Mouse (Mus musculus) intestine, embryonic 15.5 days (tissue): ENCODE measurements around the gene Pld5. TPM values are rescaled to one million over a fixed set of nuclear protein-coding genes. Genes with fewer than 3 reads are reported as not detected.

ENCODE experiments used
- ATAC-seq: fragments of 200-750 bp; cut with Nextera tagmentation; 2 replicates; pipeline ENCODE4 v1.8.0; 2017; ENCODE audit warnings: moderate TSS enrichment, moderate library complexity
- H3K27ac ChIP-seq: fragments of 300-500 bp; sonication (generic); 2 replicates; pipeline ENCODE4 v1.5.1; 2015; ENCODE audit warnings: mild to moderate bottlenecking, inconsistent platforms
- H3K27me3 ChIP-seq: fragments of 300-500 bp; sonication (generic); replicated peaks from 2 replicates; pipeline ENCODE4 v1.6.1; 2015; ENCODE audit warnings: inconsistent platforms
- H3K36me3 ChIP-seq: fragments of 300-500 bp; sonication (generic); 2 replicates; pipeline ENCODE4 v1.6.1; 2015; ENCODE audit warnings: inconsistent platforms
- H3K4me1 ChIP-seq: fragments of 300-500 bp; sonication (generic); replicated peaks from 2 replicates; pipeline ENCODE4 v1.6.1; 2015; ENCODE audit warnings: inconsistent platforms
- H3K4me2 ChIP-seq: fragments of 300-500 bp; sonication (generic); replicated peaks from 2 replicates; pipeline ENCODE4 v1.6.1; 2015; ENCODE audit warnings: mild to moderate bottlenecking, inconsistent platforms
- H3K4me3 ChIP-seq: fragments of 300-500 bp; sonication (generic); replicated peaks from 2 replicates; pipeline ENCODE4 v1.5.1; 2015; ENCODE audit warnings: inconsistent platforms
- H3K9ac ChIP-seq: fragments of 300-500 bp; sonication (generic); 2 replicates; pipeline ENCODE4 v1.6.1; 2015; ENCODE audit warnings: inconsistent platforms
- H3K9me3 ChIP-seq: fragments of 300-500 bp; sonication (generic); 2 replicates; pipeline ENCODE4 v1.6.1; 2016; ENCODE audit warnings: inconsistent platforms
- WGBS: fragments of 180-500 bp; shearing (Covaris S2); methylation state at CpG from one replicate; pipeline ENCODE4 v1.1.7; 2015; 5-methylcytosine and 5-hydroxymethylcytosine counted together
- polyA plus RNA-seq: library from polyadenylated mRNA; unstranded; fragments of >200 nt; fragmentation: Nextera tagmentation; extraction: Ambion mirVana; gene quantifications from 2 replicates; pipeline ENCODE4 v1.2.1, GENCODE M21; 2015

Pld5 gene
- polyA plus RNA-seq, 1 experiment from 2014 or later, result 0.77 TPM

DNA sequence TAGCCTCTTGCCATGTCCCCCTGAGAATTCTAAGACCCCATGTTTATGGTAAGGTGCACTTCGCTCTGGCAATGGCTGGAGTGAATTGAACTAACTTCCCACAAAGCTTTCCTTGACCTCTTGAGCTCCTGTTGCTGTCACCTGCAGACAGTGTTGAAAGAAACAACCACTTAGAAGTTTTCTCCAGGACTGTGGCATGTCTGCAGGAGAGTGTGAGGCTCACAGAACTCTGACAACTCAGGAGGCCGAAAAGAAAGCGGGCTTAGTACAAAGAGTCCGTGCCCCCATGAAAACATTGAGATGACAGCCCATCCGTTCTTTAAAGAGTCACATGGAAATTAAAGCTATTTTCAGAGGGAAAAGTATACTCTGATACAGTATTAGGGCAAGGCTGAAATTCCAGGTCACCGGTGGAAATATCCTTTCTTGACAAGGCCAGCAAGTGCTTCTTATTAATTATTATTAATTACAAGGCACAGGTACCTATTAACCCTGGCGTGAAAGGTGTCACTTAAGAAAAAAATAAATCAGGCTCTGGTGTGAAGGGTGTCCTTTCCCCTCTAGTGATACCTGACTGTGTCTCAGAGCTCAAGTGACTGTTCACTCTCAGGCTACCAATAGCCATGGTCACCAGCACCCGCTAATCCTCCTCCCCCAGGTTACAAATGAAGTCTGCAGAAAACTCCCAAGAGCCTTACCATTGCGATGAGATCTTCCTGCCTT, 62.0 kb downstream of the Pld5 start:
- no peak overlapping the region for H3K4me3 ChIP-seq
- WGBS, result 68% methylated on average over 9 of the region's 9 CpGs
- H3K9me3 ChIP-seq, result no peaks in the 10 kb centered on the region
- no peaks in the 10 kb centered on the region for H3K36me3 ChIP-seq
- H3K4me2 ChIP-seq, result peak overlapping the region; percentile 48
- ATAC-seq, result no peak
- no peak overlapping the region for H3K9ac ChIP-seq
- no peaks in the 10 kb centered on the region for H3K4me1 ChIP-seq
- no peak overlapping the region for H3K27ac ChIP-seq
- H3K27me3 ChIP-seq, result no peaks in the 10 kb centered on the region

GRCm38 (mm10) chr1:176210803-176211202, 64.3 kb downstream of the Pld5 start:
- no peak overlapping the region for H3K9ac ChIP-seq
- 89% methylated on average over 1 of the region's 1 CpGs for WGBS
- no peak for ATAC-seq

DNA sequence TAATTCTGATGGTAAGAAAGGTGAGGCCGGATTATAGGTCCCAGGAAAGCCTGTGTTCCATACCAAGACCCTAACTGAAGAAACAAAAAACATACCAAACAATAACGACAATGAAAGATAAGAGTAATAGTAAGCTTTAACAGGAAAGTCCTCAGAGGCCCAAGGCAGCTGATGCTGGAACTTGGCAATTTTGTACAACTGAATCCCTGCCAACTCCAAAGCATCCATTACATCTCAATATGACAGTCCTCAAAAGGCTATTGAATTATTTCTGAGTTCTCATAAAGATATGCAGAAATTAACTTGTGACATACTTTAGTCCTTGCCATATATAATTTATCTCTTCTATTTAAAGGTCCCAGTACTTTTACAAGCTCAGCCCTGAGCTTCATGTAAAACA, 67.1 kb downstream of the Pld5 start:
- WGBS, result 79% methylated on average over 2 of the region's 2 CpGs
- no peaks in the 10 kb centered on the region for H3K27me3 ChIP-seq
- H3K9me3 ChIP-seq, result no peaks in the 10 kb centered on the region
- ATAC-seq, result no peak
- H3K36me3 ChIP-seq, result no peaks in the 10 kb centered on the region
- no peak overlapping the region for H3K9ac ChIP-seq
- H3K4me2 ChIP-seq, result no peak overlapping the region
- H3K27ac ChIP-seq, result no peak overlapping the region
- no peaks in the 10 kb centered on the region for H3K4me1 ChIP-seq
- H3K4me3 ChIP-seq, result no peak overlapping the region

More at GRCm38 (mm10) chr1:176210803-176211202, 64.3 kb downstream of the Pld5 start:
- H3K36me3 ChIP-seq, result no peaks in the 10 kb centered on the region
- H3K4me2 ChIP-seq, result no peak overlapping the region
- no peak overlapping the region for H3K27ac ChIP-seq
- no peaks in the 10 kb centered on the region for H3K27me3 ChIP-seq
- no peaks in the 10 kb centered on the region for H3K4me1 ChIP-seq
- no peaks in the 10 kb centered on the region for H3K9me3 ChIP-seq
- H3K4me3 ChIP-seq, result no peak overlapping the region

DNA sequence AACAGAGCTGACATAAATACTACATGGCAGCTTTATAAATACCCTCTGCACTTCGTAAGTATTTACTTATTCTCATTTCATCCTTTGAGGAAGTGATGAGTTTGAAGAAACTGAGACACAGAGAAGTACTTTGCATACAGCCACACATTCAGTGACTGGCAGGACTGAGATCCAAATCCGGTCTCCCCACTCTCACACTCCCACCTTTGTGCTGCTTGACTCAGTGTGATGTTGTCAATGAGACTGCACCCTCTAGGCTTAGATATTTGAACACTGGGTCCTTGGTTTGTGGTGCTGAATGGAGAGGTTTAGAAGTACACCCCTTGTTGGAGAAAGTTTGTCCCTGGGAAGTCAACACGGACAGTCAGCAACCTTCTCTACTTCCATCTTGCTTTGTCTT, 72.8 kb downstream of the Pld5 start:
- Histone ChIP-seq H3K4me3 (no peak overlapping the region), H3K27ac (no peak overlapping the region), H3K36me3 (no peaks in the 10 kb centered on the region), H3K4me2 (no peak overlapping the region), H3K9ac (no peak overlapping the region), H3K4me1 (no peaks in the 10 kb centered on the region), H3K9me3 (no peaks in the 10 kb centered on the region), H3K27me3 (no peaks in the 10 kb centered on the region)
- 64% methylated on average over 3 of the region's 3 CpGs for WGBS
- no peak for ATAC-seq

- no peaks in the 10 kb centered on the region for H3K9me3 ChIP-seq
- H3K4me1 ChIP-seq, result no peaks in the 10 kb centered on the region
- no peak overlapping the region for H3K27ac ChIP-seq
- no peaks in the 10 kb centered on the region for H3K36me3 ChIP-seq
- no peak overlapping the region for H3K4me3 ChIP-seq
- H3K9ac ChIP-seq, result no peak overlapping the region
- H3K4me2 ChIP-seq, result no peak overlapping the region
- H3K27me3 ChIP-seq, result no peaks in the 10 kb centered on the region
- 88% methylated on average over 6 of the region's 6 CpGs for WGBS
- no peak for ATAC-seq
Observed at GRCm38 (mm10) chr1:176197036-176197766, 77.9 kb downstream of the Pld5 start.

- Histone ChIP-seq H3K27ac (no peak overlapping the region), H3K4me3 (no peak overlapping the region), H3K9me3 (no peaks in the 10 kb centered on the region), H3K9ac (no peak overlapping the region), H3K27me3 (no peaks in the 10 kb centered on the region), H3K4me1 (no peaks in the 10 kb centered on the region), H3K36me3 (no peaks in the 10 kb centered on the region), H3K4me2 (no peak overlapping the region)
- 87% methylated on average over 4 of the region's 4 CpGs for WGBS
- ATAC-seq, result no peak
Observed at GRCm38 (mm10) chr1:176196341-176196740, 78.8 kb downstream of the Pld5 start.

- Histone ChIP-seq H3K36me3 (no peaks in the 10 kb centered on the region), H3K27ac (no peak overlapping the region), H3K9me3 (no peaks in the 10 kb centered on the region), H3K4me2 (no peak overlapping the region), H3K9ac (no peak overlapping the region), H3K27me3 (no peaks in the 10 kb centered on the region), H3K4me1 (no peaks in the 10 kb centered on the region), H3K4me3 (no peak overlapping the region)
- no peak for ATAC-seq
- WGBS, result 78% methylated on average over 2 of the region's 2 CpGs
Observed at GRCm38 (mm10) chr1:176194727-176195126, 80.4 kb downstream of the Pld5 start.

DNA sequence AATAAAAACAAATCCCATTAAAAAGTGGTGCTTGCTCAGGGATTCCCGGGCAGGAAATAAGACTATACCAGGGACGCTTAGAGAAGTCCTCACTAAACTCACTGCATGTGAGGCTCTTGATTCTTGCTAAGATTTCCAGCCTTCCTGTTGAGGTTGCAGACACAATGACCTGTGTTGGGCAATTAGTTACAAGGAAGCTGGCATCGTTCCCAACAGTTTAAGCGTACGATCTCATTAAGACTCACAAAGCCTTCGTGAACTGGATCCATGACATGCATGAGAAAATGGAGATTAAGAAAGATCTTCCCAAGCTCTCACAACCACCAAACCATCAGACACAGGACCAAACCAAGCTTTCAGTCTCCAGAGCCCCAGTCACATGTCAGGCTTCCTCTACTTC, 91.1 kb downstream of the Pld5 start:
- H3K4me2 ChIP-seq, result no peak overlapping the region
- H3K4me3 ChIP-seq, result no peak overlapping the region
- no peaks in the 10 kb centered on the region for H3K9me3 ChIP-seq
- H3K4me1 ChIP-seq, result no peaks in the 10 kb centered on the region
- H3K36me3 ChIP-seq, result no peaks in the 10 kb centered on the region
- H3K9ac ChIP-seq, result no peak overlapping the region
- no peaks in the 10 kb centered on the region for H3K27me3 ChIP-seq
- no peak overlapping the region for H3K27ac ChIP-seq
- ATAC-seq, result no peak
- 71% methylated on average over 6 of the region's 6 CpGs for WGBS

DNA sequence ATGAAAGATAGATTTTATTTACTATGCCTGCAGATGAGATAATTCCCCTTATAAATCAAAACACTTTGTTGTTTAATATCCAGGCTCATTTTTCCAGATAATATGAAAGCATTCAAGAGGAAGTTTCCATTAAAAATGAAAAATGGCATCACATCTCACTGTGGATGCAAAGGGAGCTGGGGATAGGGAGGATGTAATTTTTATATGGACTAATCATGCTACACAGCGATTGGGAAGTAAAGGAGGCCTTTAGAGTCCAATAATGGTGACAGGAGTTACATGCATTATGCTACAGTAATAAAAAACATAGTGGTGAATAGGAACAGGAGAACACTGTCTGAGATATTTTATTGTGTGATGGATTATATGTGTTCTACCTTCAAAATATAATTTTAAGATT, 100.1 kb downstream of the Pld5 start:
- Histone ChIP-seq H3K27ac (no peak overlapping the region), H3K4me2 (no peak overlapping the region), H3K4me3 (no peak overlapping the region), H3K27me3 (no peaks in the 10 kb centered on the region), H3K36me3 (no peaks in the 10 kb centered on the region), H3K9me3 (no peaks in the 10 kb centered on the region), H3K4me1 (no peaks in the 10 kb centered on the region), H3K9ac (no peak overlapping the region)
- no peak for ATAC-seq
- WGBS, result 76% methylated on average over 1 of the region's 1 CpGs

- WGBS, result 60% methylated on average over 5 of the region's 5 CpGs
- no peak for ATAC-seq
- no peaks in the 10 kb centered on the region for H3K4me1 ChIP-seq
Observed at GRCm38 (mm10) chr1:176167784-176168183, 107.3 kb downstream of the Pld5 start.

DNA sequence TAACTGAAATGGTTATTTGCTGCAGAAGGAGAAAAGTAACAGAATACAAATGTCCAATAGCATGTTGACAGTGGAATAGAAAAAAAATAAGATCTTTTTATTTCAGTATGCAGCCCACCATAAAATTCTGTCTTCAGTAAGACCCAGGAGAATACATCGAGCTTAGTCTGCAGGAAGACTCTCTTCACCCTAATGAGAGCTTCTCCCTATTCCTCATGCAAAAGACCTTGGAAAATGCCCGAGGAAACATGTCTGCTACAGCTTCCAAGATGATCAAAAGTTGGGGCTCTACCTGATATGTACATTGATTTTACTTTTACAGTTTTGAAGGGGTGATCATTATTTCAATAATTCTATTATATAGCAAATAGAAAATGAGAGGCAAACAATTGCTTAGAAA, 108.0 kb downstream of the Pld5 start:
- no peak overlapping the region for H3K4me3 ChIP-seq
- H3K36me3 ChIP-seq, result no peaks in the 10 kb centered on the region
- no peaks in the 10 kb centered on the region for H3K27me3 ChIP-seq
- no peak overlapping the region for H3K27ac ChIP-seq
- no peak overlapping the region for H3K4me2 ChIP-seq
- H3K9me3 ChIP-seq, result no peaks in the 10 kb centered on the region
- ATAC-seq, result no peak
- 74% methylated on average over 2 of the region's 2 CpGs for WGBS
- H3K9ac ChIP-seq, result no peak overlapping the region
- no peaks in the 10 kb centered on the region for H3K4me1 ChIP-seq

More at GRCm38 (mm10) chr1:176167784-176168183, 107.3 kb downstream of the Pld5 start:
- Histone ChIP-seq H3K27me3 (no peaks in the 10 kb centered on the region), H3K4me3 (no peak overlapping the region), H3K36me3 (no peaks in the 10 kb centered on the region), H3K27ac (no peak overlapping the region), H3K9ac (no peak overlapping the region), H3K4me2 (no peak overlapping the region), H3K9me3 (no peaks in the 10 kb centered on the region)

DNA sequence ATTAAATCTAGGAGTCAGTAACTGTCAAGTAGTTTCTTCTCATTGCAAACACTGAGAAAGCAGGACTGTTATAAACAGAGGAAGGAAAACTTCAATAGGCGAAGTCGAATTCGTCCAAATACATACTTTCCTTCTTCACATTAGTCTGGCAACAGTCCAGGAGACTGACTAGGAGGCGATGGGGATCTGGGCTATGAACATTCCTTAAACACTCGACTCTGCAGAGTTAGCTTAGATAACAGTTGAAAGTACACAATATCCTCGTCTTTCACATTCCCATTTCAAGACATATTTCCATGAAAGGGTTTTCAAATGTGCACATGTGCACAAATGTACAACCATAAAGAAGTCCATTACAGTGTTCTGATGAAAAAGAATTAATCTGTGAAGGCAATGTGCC, 129.8 kb downstream of the Pld5 start:
- Histone ChIP-seq H3K27ac (no peak overlapping the region), H3K4me2 (no peak overlapping the region), H3K4me1 (no peaks in the 10 kb centered on the region), H3K36me3 (no peaks in the 10 kb centered on the region), H3K9me3 (no peaks in the 10 kb centered on the region), H3K9ac (no peak overlapping the region), H3K27me3 (no peaks in the 10 kb centered on the region), H3K4me3 (no peak overlapping the region)
- no peak for ATAC-seq
- WGBS, result 36% methylated on average over 6 of the region's 6 CpGs

- Histone ChIP-seq H3K27me3 (no peaks in the 10 kb centered on the region), H3K4me1 (no peaks in the 10 kb centered on the region), H3K36me3 (no peaks in the 10 kb centered on the region), H3K27ac (no peak overlapping the region), H3K4me3 (no peak overlapping the region), H3K9me3 (no peaks in the 10 kb centered on the region), H3K4me2 (no peak overlapping the region), H3K9ac (no peak overlapping the region)
- WGBS, result 74% methylated on average over 8 of the region's 8 CpGs
- ATAC-seq, result no peak
Observed at GRCm38 (mm10) chr1:176134379-176134778, 140.7 kb downstream of the Pld5 start.
